Mouse (Mus musculus) olfactory bulb, adult 2 months (tissue): ENCODE results near the gene Gramd1a.

Source experiments
- CTCF ChIP-seq: fragments of 200-500 bp; IDR thresholded peaks from 2 replicates; pipeline ENCODE4 v1.5.1; 2012; ENCODE audit warnings: low read depth, mild to moderate bottlenecking, low read length, moderate library complexity; ENCODE audit not compliant: insufficient read depth
- POLR2A ChIP-seq: fragments of 200-500 bp; IDR thresholded peaks from 2 replicates; pipeline ENCODE4 v1.6.1; 2012; ENCODE audit warnings: mild to moderate bottlenecking, low read depth, low read length, moderate library complexity; ENCODE audit not compliant: insufficient read depth

- no peak for TF ChIP-seq CTCF
- TF ChIP-seq POLR2A, result no peak
These were observed 73.6 kb downstream of the Gramd1a start for GRCm38 (mm10) chr7:31082106-31082505.
